Mouse (Mus musculus): Measurements from ENCODE around the gene G2e3. TPM values are rescaled to one million over a fixed set of nuclear protein-coding genes. Genes with fewer than 3 reads are reported as not detected.

G2e3 gene
- polyA plus RNA-seq (2012; ENCODE audit: insufficient read depth, insufficient read length, missing spikeins): 15.6 and 15.9 TPM in 2 replicates

- peak within 1 kb of the TSS; percentile 88 for H3K4me3 ChIP-seq (ENCODE audit: insufficient read depth, low read length)
- peak within 1 kb of the TSS; percentile 73 for H3K27ac ChIP-seq (ENCODE audit: insufficient read depth, low read depth, low read length)
- no peak for TF ChIP-seq CTCF (IDR thresholded peaks at IDR 0.05; ENCODE audit: low read depth, low read length)
- no peak for TF ChIP-seq POLR2A (IDR thresholded peaks at IDR 0.05; ENCODE audit: borderline replicate concordance, low read depth, low read length)
- H3K4me1 ChIP-seq (ENCODE audit: control insufficient read depth, insufficient read depth, low read length): no peaks in the 10 kb centered on the region; the same call in none of the 2 replicates
Observed at GRCm38 (mm10) chr12:51347988-51348697, at the start of gene G2e3. Gene G2e3, plus strand, starts transcription at chr12:51348061.

- no peaks in the 10 kb centered on the region for H3K4me1 ChIP-seq (ENCODE audit: control insufficient read depth, insufficient read depth, low read length)
- H3K4me3 ChIP-seq (ENCODE audit: insufficient read depth, low read length): no peak overlapping the region
- no peak for TF ChIP-seq POLR2A (IDR thresholded peaks at IDR 0.05; ENCODE audit: borderline replicate concordance, low read depth, low read length)
- no peak for TF ChIP-seq CTCF (IDR thresholded peaks at IDR 0.05; ENCODE audit: low read depth, low read length)
- H3K27ac ChIP-seq (ENCODE audit: insufficient read depth, low read depth, low read length): no peak overlapping the region
Observed at GRCm38 (mm10) chr12:51323604-51324003, 24.3 kb upstream of the G2e3 start.

GRCm38 (mm10) chr12:51326819-51327218 is 21.0 kb upstream of the G2e3 start:
- Histone ChIP-seq H3K4me3 (ENCODE audit: insufficient read depth, low read length) (no peak overlapping the region), H3K27ac (ENCODE audit: insufficient read depth, low read depth, low read length) (no peak overlapping the region), H3K4me1 (ENCODE audit: control insufficient read depth, insufficient read depth, low read length) (no peaks in the 10 kb centered on the region)
- TF ChIP-seq CTCF (IDR thresholded peaks at IDR 0.05; ENCODE audit: low read depth, low read length): no peak
- TF ChIP-seq POLR2A (IDR thresholded peaks at IDR 0.05; ENCODE audit: borderline replicate concordance, low read depth, low read length): no peak

- no peaks in the 10 kb centered on the region for H3K4me1 ChIP-seq (ENCODE audit: control insufficient read depth, insufficient read depth, low read length)
- H3K27ac ChIP-seq (ENCODE audit: insufficient read depth, low read depth, low read length): no peak overlapping the region
- H3K4me3 ChIP-seq (ENCODE audit: insufficient read depth, low read length): no peak overlapping the region
- TF ChIP-seq POLR2A (IDR thresholded peaks at IDR 0.05; ENCODE audit: borderline replicate concordance, low read depth, low read length): no peak
- no peak for TF ChIP-seq CTCF (IDR thresholded peaks at IDR 0.05; ENCODE audit: low read depth, low read length)
Observed at GRCm38 (mm10) chr12:51337014-51337413, 10.8 kb upstream of the G2e3 start.

GRCm38 (mm10) chr12:51346121-51346520 is 1.7 kb upstream of the G2e3 start:
- no peak for TF ChIP-seq POLR2A (IDR thresholded peaks at IDR 0.05; ENCODE audit: borderline replicate concordance, low read depth, low read length)
- no peak for TF ChIP-seq CTCF (IDR thresholded peaks at IDR 0.05; ENCODE audit: low read depth, low read length)
- H3K4me1 ChIP-seq (ENCODE audit: control insufficient read depth, insufficient read depth, low read length): no peaks in the 10 kb centered on the region; the same call in none of the 2 replicates

GRCm38 (mm10) chr12:51348698-51348998 is 787 bp downstream of the G2e3 start:
- Histone ChIP-seq H3K4me3 (ENCODE audit: insufficient read depth, low read length) (peak overlapping the region; percentile 88), H3K27ac (ENCODE audit: insufficient read depth, low read depth, low read length) (peak overlapping the region; percentile 65), H3K4me1 (ENCODE audit: control insufficient read depth, insufficient read depth, low read length) (no peaks in the 10 kb centered on the region; the same call in none of the 2 replicates)
- TF ChIP-seq CTCF (IDR thresholded peaks at IDR 0.05; ENCODE audit: low read depth, low read length) (no peak), POLR2A (IDR thresholded peaks at IDR 0.05; ENCODE audit: borderline replicate concordance, low read depth, low read length) (no peak)

More at GRCm38 (mm10) chr12:51346121-51346520, 1.7 kb upstream of the G2e3 start:
- no peak overlapping the region for H3K4me3 ChIP-seq (ENCODE audit: insufficient read depth, low read length)
- no peak overlapping the region for H3K27ac ChIP-seq (ENCODE audit: insufficient read depth, low read depth, low read length)

- H3K4me1 ChIP-seq (ENCODE audit: control insufficient read depth, insufficient read depth, low read length): peaks cover 2% of the 10 kb centered on the region; the same call in 1 of the 2 replicates
- no peak overlapping the region for H3K4me3 ChIP-seq (ENCODE audit: insufficient read depth, low read length)
- H3K27ac ChIP-seq (ENCODE audit: insufficient read depth, low read depth, low read length): no peak overlapping the region
- TF ChIP-seq CTCF (IDR thresholded peaks at IDR 0.05; ENCODE audit: low read depth, low read length) (no peak), POLR2A (IDR thresholded peaks at IDR 0.05; ENCODE audit: borderline replicate concordance, low read depth, low read length) (no peak)
Observed at GRCm38 (mm10) chr12:51355296-51355695, 7.4 kb downstream of the G2e3 start.

GRCm38 (mm10) chr12:51361294-51361693 is 13.4 kb downstream of the G2e3 start:
- TF ChIP-seq POLR2A (IDR thresholded peaks at IDR 0.05; ENCODE audit: borderline replicate concordance, low read depth, low read length) (no peak), CTCF (IDR thresholded peaks at IDR 0.05; ENCODE audit: low read depth, low read length) (no peak)
- H3K27ac ChIP-seq (ENCODE audit: insufficient read depth, low read depth, low read length): no peak overlapping the region
- H3K4me1 ChIP-seq (ENCODE audit: control insufficient read depth, insufficient read depth, low read length): no peaks in the 10 kb centered on the region
- H3K4me3 ChIP-seq (ENCODE audit: insufficient read depth, low read length): no peak overlapping the region

GRCm38 (mm10) chr12:51362898-51363297 is 15.0 kb downstream of the G2e3 start:
- no peak overlapping the region for H3K4me3 ChIP-seq (ENCODE audit: insufficient read depth, low read length)
- no peak for TF ChIP-seq POLR2A (IDR thresholded peaks at IDR 0.05; ENCODE audit: borderline replicate concordance, low read depth, low read length)
- TF ChIP-seq CTCF (IDR thresholded peaks at IDR 0.05; ENCODE audit: low read depth, low read length): no peak
- no peaks in the 10 kb centered on the region for H3K4me1 ChIP-seq (ENCODE audit: control insufficient read depth, insufficient read depth, low read length)
- H3K27ac ChIP-seq (ENCODE audit: insufficient read depth, low read depth, low read length): no peak overlapping the region

GRCm38 (mm10) chr12:51368504-51368903 is 20.6 kb downstream of the G2e3 start:
- H3K27ac ChIP-seq (ENCODE audit: insufficient read depth, low read depth, low read length): no peak overlapping the region
- TF ChIP-seq CTCF (IDR thresholded peaks at IDR 0.05; ENCODE audit: low read depth, low read length): no peak
- TF ChIP-seq POLR2A (IDR thresholded peaks at IDR 0.05; ENCODE audit: borderline replicate concordance, low read depth, low read length): no peak

More at GRCm38 (mm10) chr12:51368504-51368903, 20.6 kb downstream of the G2e3 start:
- Histone ChIP-seq H3K4me3 (ENCODE audit: insufficient read depth, low read length) (no peak overlapping the region), H3K4me1 (ENCODE audit: control insufficient read depth, insufficient read depth, low read length) (no peaks in the 10 kb centered on the region)

All from bone marrow macrophage, adult 2 months (primary cell).